Mouse (Mus musculus) MEL (cell line): ENCODE measurements around the gene Dapk1. TPM values are rescaled to one million over a fixed set of nuclear protein-coding genes. Genes with fewer than 3 reads are reported as not detected.

Experiments
- DNase-seq: peaks from one replicate; pipeline ENCODE4 v3.0.0; 2011; ENCODE audit warnings: low read depth, low spot score
- H3K27ac ChIP-seq: 2 replicates; pipeline ENCODE4 v1.5.1; 2012; ENCODE audit warnings: low read depth, mild to moderate bottlenecking, control low read depth, low read length, moderate library complexity; ENCODE audit not compliant: control insufficient read depth
- H3K27me3 ChIP-seq, 2 experiments: fragments of 150-350 bp in 1 of 2; sonication (generic) in 1 of 2; 2 replicates each; pipeline ENCODE4 v1.6.1; 2012; ENCODE audit warnings: low read length in 2 of 2, mild to moderate bottlenecking in 2 of 2, improper control_type of control experiment in 1 of 2, moderate library complexity in 1 of 2; ENCODE audit not compliant: insufficient read depth in 2 of 2, control insufficient read depth in 1 of 2
- H3K36me3 ChIP-seq, 2 experiments: 2 replicates each; pipeline ENCODE4 v1.6.1; 2012 to 2014; ENCODE audit warnings: low read length in 2 of 2, improper control_type of control experiment in 1 of 2, inconsistent platforms in 1 of 2, mild to moderate bottlenecking in 1 of 2; ENCODE audit not compliant: insufficient read depth in 2 of 2, control insufficient read depth in 1 of 2
- H3K4me1 ChIP-seq, 2 experiments: fragments of 150-350 bp in 1 of 2; sonication (generic) in 1 of 2; 2 replicates each; pipeline ENCODE4 v1.6.1; 2012; ENCODE audit warnings: low read length in 2 of 2, improper control_type of control experiment in 1 of 2, mild to moderate bottlenecking in 1 of 2; ENCODE audit not compliant: insufficient read depth in 2 of 2, control insufficient read depth in 1 of 2
- H3K4me3 ChIP-seq, 2 experiments: fragments of 150-350 bp in 1 of 2; sonication (generic) in 1 of 2; 2 replicates each; pipeline ENCODE4 v1.5.1; 2012; ENCODE audit warnings: low read depth in 2 of 2, low read length in 2 of 2, mild to moderate bottlenecking in 2 of 2, moderate library complexity in 2 of 2, control low read depth in 1 of 2, improper control_type of control experiment in 1 of 2; ENCODE audit not compliant: control insufficient read depth in 1 of 2, insufficient read depth in 1 of 2
- H3K79me2 ChIP-seq: 2 replicates; pipeline ENCODE4 v1.6.1; 2012; ENCODE audit warnings: mild to moderate bottlenecking, low read length, moderate library complexity; ENCODE audit not compliant: control insufficient read depth, poor library complexity, insufficient read depth
- H3K9ac ChIP-seq: 2 replicates; pipeline ENCODE4 v1.6.1; 2012; ENCODE audit warnings: low read depth, mild to moderate bottlenecking, control low read depth, low read length, moderate library complexity; ENCODE audit not compliant: control insufficient read depth, poor library complexity, severe bottlenecking
- H3K9me3 ChIP-seq: fragments of 150-350 bp; sonication (generic); replicated peaks from 2 replicates; pipeline ENCODE4 v1.6.1; 2012; ENCODE audit warnings: mild to moderate bottlenecking, low read length, improper control_type of control experiment, moderate library complexity; ENCODE audit not compliant: insufficient read depth
- BHLHE40 ChIP-seq: IDR thresholded peaks from 2 replicates; pipeline ENCODE4 v1.6.1; 2012; ENCODE audit warnings: low read depth, mild to moderate bottlenecking, inconsistent platforms, low read length, improper control_type of control experiment, borderline replicate concordance
- CHD2 ChIP-seq: IDR thresholded peaks from 2 replicates; pipeline ENCODE4 v1.6.1; 2011; ENCODE audit warnings: low read length, improper control_type of control experiment
- E2F4 ChIP-seq: IDR thresholded peaks from 2 replicates; pipeline ENCODE4 v1.6.1; 2011; ENCODE audit warnings: low read depth, low read length, improper control_type of control experiment, borderline replicate concordance
- ELF1 ChIP-seq: IDR thresholded peaks from 2 replicates; pipeline ENCODE4 v1.6.1; 2014; ENCODE audit warnings: low read depth, mild to moderate bottlenecking, inconsistent platforms, low read length, improper control_type of control experiment, moderate library complexity
- KAT2A ChIP-seq: conservative IDR thresholded peaks from 2 replicates; pipeline ENCODE4 v1.6.1; 2012; ENCODE audit warnings: low read depth, low read length, improper control_type of control experiment, inconsistent platforms
- MAZ ChIP-seq: IDR thresholded peaks from 2 replicates; pipeline ENCODE4 v1.6.1; 2012; ENCODE audit warnings: low read depth, mild to moderate bottlenecking, inconsistent platforms, low read length, improper control_type of control experiment
- MEF2A ChIP-seq: IDR thresholded peaks from 2 replicates; pipeline ENCODE4 v1.6.1; 2014; ENCODE audit warnings: low read depth, mild to moderate bottlenecking, inconsistent platforms, low read length, improper control_type of control experiment; ENCODE audit not compliant: poor library complexity, insufficient replicate concordance, severe bottlenecking; ENCODE audit errors: extremely low read depth
- MXI1 ChIP-seq: IDR thresholded peaks from 2 replicates; pipeline ENCODE4 v1.6.1; 2011; ENCODE audit warnings: mild to moderate bottlenecking, low read depth, low read length, improper control_type of control experiment
- MYC ChIP-seq: IDR thresholded peaks from 2 replicates; pipeline ENCODE4 v1.6.1; 2011; ENCODE audit warnings: low read depth, mild to moderate bottlenecking, low read length, improper control_type of control experiment, moderate library complexity
- NELFE ChIP-seq: IDR thresholded peaks from 2 replicates; pipeline ENCODE4 v1.6.1; 2011; ENCODE audit warnings: low read depth, low read length, improper control_type of control experiment
- POLR2A ChIP-seq, 2 experiments: IDR thresholded peaks; 2 replicates each; pipeline ENCODE4 v1.6.1; 2011 to 2012; ENCODE audit warnings: low read length in 2 of 2, mild to moderate bottlenecking in 2 of 2, control low read depth in 1 of 2, improper control_type of control experiment in 1 of 2, low read depth in 1 of 2, moderate library complexity in 1 of 2; ENCODE audit not compliant: control insufficient read depth in 1 of 2, insufficient read depth in 1 of 2, poor library complexity in 1 of 2
- POLR2AphosphoS5 ChIP-seq: IDR thresholded peaks from 2 replicates; pipeline ENCODE4 v1.6.1; 2012; ENCODE audit warnings: low read depth, borderline replicate concordance, mild to moderate bottlenecking, inconsistent platforms, low read length, moderate library complexity, mixed read lengths
- RAD21 ChIP-seq: IDR thresholded peaks from 2 replicates; pipeline ENCODE4 v1.6.1; 2011; ENCODE audit warnings: mild to moderate bottlenecking, low read depth, low read length, improper control_type of control experiment
- SIN3A ChIP-seq: IDR thresholded peaks from 2 replicates; pipeline ENCODE4 v1.6.1; 2012; ENCODE audit warnings: low read length, improper control_type of control experiment, inconsistent platforms
- SMC3 ChIP-seq: IDR thresholded peaks from 2 replicates; pipeline ENCODE4 v1.6.1; 2011; ENCODE audit warnings: low read depth, low read length, improper control_type of control experiment
- TCF12 ChIP-seq: IDR thresholded peaks from 2 replicates; pipeline ENCODE4 v1.6.1; 2014; ENCODE audit warnings: low read depth, mild to moderate bottlenecking, inconsistent platforms, low read length, improper control_type of control experiment, moderate library complexity
- USF1 ChIP-seq: IDR thresholded peaks from 2 replicates; pipeline ENCODE4 v1.6.1; 2014; ENCODE audit warnings: low read depth, mild to moderate bottlenecking, inconsistent platforms, low read length, improper control_type of control experiment, moderate library complexity
- USF2 ChIP-seq, 2 experiments: IDR thresholded peaks; 2 replicates each; pipeline ENCODE4 v1.6.1; 2011 to 2012; ENCODE audit warnings: improper control_type of control experiment in 2 of 2, low read length in 2 of 2, borderline replicate concordance in 1 of 2, inconsistent platforms in 1 of 2, low read depth in 1 of 2, mild to moderate bottlenecking in 1 of 2; ENCODE audit not compliant: insufficient read depth in 1 of 2
- ZKSCAN1 ChIP-seq: IDR thresholded peaks from 2 replicates; pipeline ENCODE4 v1.6.1; 2012; ENCODE audit warnings: low read depth, mild to moderate bottlenecking, inconsistent platforms, low read length, improper control_type of control experiment, moderate library complexity
- ZMIZ1 ChIP-seq: IDR thresholded peaks from 2 replicates; pipeline ENCODE4 v1.6.1; 2012; ENCODE audit warnings: low read depth, mild to moderate bottlenecking, inconsistent platforms, low read length, improper control_type of control experiment, moderate library complexity
- ZNF384 ChIP-seq: IDR thresholded peaks from 2 replicates; pipeline ENCODE4 v1.6.1; 2012; ENCODE audit warnings: low read depth, mild to moderate bottlenecking, inconsistent platforms, low read length, improper control_type of control experiment
- polyA plus RNA-seq, 2 experiments: library from polyadenylated mRNA; stranded (reverse) in 1 of 2; unstranded in 1 of 2; fragments of >175 nt in 1 of 2; fragments of >200 nt in 1 of 2; gene quantifications; 2 replicates each; pipeline versions ENCODE4 v1.2.1 to v1.2.4; 2012; ENCODE audit warnings: low replicate concordance in 2 of 2, low read depth in 1 of 2; ENCODE audit not compliant: insufficient read length in 2 of 2, insufficient read depth in 1 of 2, missing spikeins in 1 of 2
- total RNA-seq: library from RNA; depleted of rRNA; stranded (reverse); fragments of 300-350 nt; gene quantifications from 2 replicates; pipeline ENCODE4 v1.2.3, GENCODE M21; 2012

Gene Dapk1
- total and polyA plus RNA-seq, 3 experiments, result 5.1 to 8.2 TPM; not detected in 1

GRCm38 (mm10) chr13:60728276-60729054, 126.7 kb downstream of the Dapk1 start:
- Histone ChIP-seq H3K9me3 (no peaks in the 10 kb centered on the region), H3K4me3 (no peak overlapping the region), H3K9ac (no peak overlapping the region), H3K4me1 (no peaks in the 10 kb centered on the region), H3K36me3 (no peaks in the 10 kb centered on the region), H3K79me2 (no peaks in the 10 kb centered on the region), H3K27ac (no peak overlapping the region), H3K27me3 (no peaks in the 10 kb centered on the region)
- TF ChIP-seq KAT2A (no peak), RAD21 (no peak), SMC3 (no peak)
- DNase-seq, result no peak

- no peaks in the 10 kb centered on the region for H3K36me3 ChIP-seq
- no peaks in the 10 kb centered on the region for H3K79me2 ChIP-seq
- H3K4me3 ChIP-seq, result no peak overlapping the region
- H3K27ac ChIP-seq, result no peak overlapping the region
- no peaks in the 10 kb centered on the region for H3K4me1 ChIP-seq
- no peaks in the 10 kb centered on the region for H3K9me3 ChIP-seq
- H3K9ac ChIP-seq, result no peak overlapping the region
- DNase-seq, result no peak
- H3K27me3 ChIP-seq, result no peaks in the 10 kb centered on the region
- TF ChIP-seq POLR2A (IDR thresholded peaks at IDR 0.05; ENCODE audit: control insufficient read depth in 1 of 2, insufficient read depth in 1 of 2, low read depth in 1 of 2, low read length in 2 of 2, poor library complexity in 1 of 2) (no peak), ZKSCAN1 (no peak), ZNF384 (no peak), POLR2AphosphoS5 (no peak), USF2 (IDR thresholded peaks at IDR 0.05; ENCODE audit: borderline replicate concordance in 1 of 2, insufficient read depth in 1 of 2, low read depth in 1 of 2, low read length in 2 of 2) (no peak), MYC (no peak), ZMIZ1 (no peak), MEF2A (no peak), CHD2 (no peak), TCF12 (no peak), SIN3A (no peak), ELF1 (no peak), BHLHE40 (no peak), MXI1 (no peak), USF1 (no peak), MAZ (no peak), E2F4 (no peak), NELFE (no peak)
These were observed 127.3 kb downstream of the Dapk1 start for GRCm38 (mm10) chr13:60729055-60729402.
